Mouse (Mus musculus): Measurements from ENCODE around the gene Pitpnm2.

- TF ChIP-seq CTCF (conservative IDR thresholded peaks at IDR 0.05; ENCODE audit: low read length) (no peak), POU5F1 (IDR thresholded peaks at IDR 0.05; ENCODE audit: borderline replicate concordance, low read length) (no peak), NANOG (IDR thresholded peaks at IDR 0.05; ENCODE audit: borderline replicate concordance, low read length) (no peak)
Observed at GRCm38 (mm10) chr5:124267652-124268051, 18.1 kb upstream of the Pitpnm2 start.
